Mouse (Mus musculus): Measurements from ENCODE around the gene Parp16.

Gene Parp16

GRCm38 (mm10) chr9:65195053-65195452 lies at the start of gene Parp16:
TSS of gene Parp16 (plus strand) at chr9:65195353.
- DNase-seq (ENCODE audit: low spot score): no peak

GRCm38 (mm10) chr9:65146001-65146400 lies 49.2 kb upstream of the Parp16 start:
- DNase-seq (ENCODE audit: low spot score): no peak

- no peak for DNase-seq (ENCODE audit: low spot score)
Measured at GRCm38 (mm10) chr9:65148507-65148906, 46.6 kb upstream of the Parp16 start.

GRCm38 (mm10) chr9:65152711-65153330 lies 42.3 kb upstream of the Parp16 start:
- DNase-seq (ENCODE audit: low spot score): no peak

- no peak for DNase-seq (ENCODE audit: low spot score)
Measured at GRCm38 (mm10) chr9:65153331-65153711, 41.8 kb upstream of the Parp16 start.

- DNase-seq (ENCODE audit: low spot score): peak; percentile 32
Measured at GRCm38 (mm10) chr9:65154692-65155455, 40.3 kb upstream of the Parp16 start.

- DNase-seq (ENCODE audit: low spot score): no peak
Measured at GRCm38 (mm10) chr9:65156604-65157003, 38.5 kb upstream of the Parp16 start.

- DNase-seq (ENCODE audit: low spot score): no peak
Measured at GRCm38 (mm10) chr9:65157631-65158030, 37.5 kb upstream of the Parp16 start.

- DNase-seq (ENCODE audit: low spot score): no peak
Measured at GRCm38 (mm10) chr9:65161188-65161587, 34.0 kb upstream of the Parp16 start.

- no peak for DNase-seq (ENCODE audit: low spot score)
Measured at GRCm38 (mm10) chr9:65161881-65162280, 33.3 kb upstream of the Parp16 start.

- no peak for DNase-seq (ENCODE audit: low spot score)
Measured at GRCm38 (mm10) chr9:65162711-65163639, 32.2 kb upstream of the Parp16 start.

GRCm38 (mm10) chr9:65164870-65165269 lies 30.3 kb upstream of the Parp16 start:
- no peak for DNase-seq (ENCODE audit: low spot score)

GRCm38 (mm10) chr9:65166386-65166785 lies 28.8 kb upstream of the Parp16 start:
- DNase-seq (ENCODE audit: low spot score): no peak

- DNase-seq (ENCODE audit: low spot score): no peak
Measured at GRCm38 (mm10) chr9:65168534-65168933, 26.6 kb upstream of the Parp16 start.

GRCm38 (mm10) chr9:65168952-65169351 lies 26.2 kb upstream of the Parp16 start:
- no peak for DNase-seq (ENCODE audit: low spot score)

- DNase-seq (ENCODE audit: low spot score): no peak
Measured at GRCm38 (mm10) chr9:65172654-65173053, 22.5 kb upstream of the Parp16 start.

- no peak for DNase-seq (ENCODE audit: low spot score)
Measured at GRCm38 (mm10) chr9:65175234-65175938, 19.8 kb upstream of the Parp16 start.

- no peak for DNase-seq (ENCODE audit: low spot score)
Measured at GRCm38 (mm10) chr9:65175939-65176871, 18.9 kb upstream of the Parp16 start.

GRCm38 (mm10) chr9:65177497-65177896 lies 17.7 kb upstream of the Parp16 start:
- DNase-seq (ENCODE audit: low spot score): no peak

- no peak for DNase-seq (ENCODE audit: low spot score)
Measured at GRCm38 (mm10) chr9:65177912-65178311, 17.2 kb upstream of the Parp16 start.
